Mouse (Mus musculus): ENCODE measurements around the gene Plekha5.
"Not testable (repeated sequence)": the region's sequence is repeated elsewhere in the genome, so short reads cannot be mapped to it uniquely, and the experiment has no call there.

DNA sequence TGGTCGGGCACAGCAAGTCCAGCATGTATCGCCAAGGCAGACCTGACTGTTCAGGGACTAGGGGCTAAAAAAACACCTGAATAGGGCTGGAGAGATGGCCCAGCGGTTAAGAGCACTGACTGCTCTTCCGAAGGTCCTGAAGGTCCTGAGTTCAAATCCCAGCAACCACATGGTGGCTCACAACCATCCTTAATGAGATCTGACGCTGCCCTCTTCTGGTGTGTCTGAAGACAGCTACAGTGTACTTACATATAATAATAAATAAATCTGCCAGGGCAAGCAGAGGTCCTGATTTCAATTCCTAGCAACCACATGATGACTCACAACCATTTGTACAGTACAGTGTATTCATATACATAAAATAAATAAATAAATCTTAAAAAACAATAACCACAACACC lies 181.3 kb downstream of the Plekha5 start:
- TF ChIP-seq GATA1 (IDR thresholded peaks at IDR 0.05; ENCODE audit: borderline replicate concordance, low read length); CTCF (IDR thresholded peaks at IDR 0.05; ENCODE audit: low read depth, low read length); POLR2AphosphoS5 (IDR thresholded peaks at IDR 0.05; ENCODE audit: insufficient replicate concordance, low read depth, low read length); TAL1 (conservative IDR thresholded peaks at IDR 0.05; ENCODE audit: low read depth, low read length): not testable (repeated sequence)

All from G1E (cell line).